Mouse (Mus musculus) bone marrow macrophage, adult 2 months (primary cell): ENCODE results near the gene Ms4a10.

Experiments used
- CTCF ChIP-seq: IDR thresholded peaks from 2 replicates; pipeline ENCODE4 v1.5.1; 2012; ENCODE audit warnings: low read depth, mild to moderate bottlenecking, low read length, moderate library complexity
- POLR2A ChIP-seq: IDR thresholded peaks from 2 replicates; pipeline ENCODE4 v1.6.1; 2012; ENCODE audit warnings: mild to moderate bottlenecking, low read depth, low read length, borderline replicate concordance

- TF ChIP-seq CTCF (no peak), POLR2A (no peak)
Measured at GRCm38 (mm10) chr19:10930641-10931040, 43.8 kb downstream of the Ms4a10 start.
